Mouse (Mus musculus) midbrain, embryonic 12.5 days (tissue): Measurements from ENCODE around the gene Raver1. TPM values are rescaled to one million over a fixed set of nuclear protein-coding genes. Genes with fewer than 3 reads are reported as not detected.

Experiments
- ATAC-seq: fragments of 200-750 bp; cut with Nextera tagmentation; 2 replicates; pipeline ENCODE4 v1.8.0; 2017; ENCODE audit warnings: low read depth, moderate TSS enrichment, moderate library complexity; ENCODE audit not compliant: low FRiP score
- H3K27ac ChIP-seq: fragments of 300-500 bp; sonication (generic); replicated peaks from 2 replicates; pipeline ENCODE4 v1.5.1; 2016; ENCODE audit warnings: mild to moderate bottlenecking
- H3K27me3 ChIP-seq: fragments of 300-500 bp; sonication (generic); 2 replicates; pipeline ENCODE4 v1.6.1; 2016; ENCODE audit warnings: mild to moderate bottlenecking
- H3K36me3 ChIP-seq: fragments of 300-500 bp; sonication (generic); 2 replicates; pipeline ENCODE4 v1.6.1; 2016
- H3K4me1 ChIP-seq: fragments of 300-500 bp; sonication (generic); 2 replicates; pipeline ENCODE4 v1.6.1; 2016
- H3K4me2 ChIP-seq: fragments of 300-500 bp; sonication (generic); replicated peaks from 2 replicates; pipeline ENCODE4 v1.6.1; 2016; ENCODE audit warnings: mild to moderate bottlenecking, moderate library complexity
- H3K4me3 ChIP-seq: fragments of 300-500 bp; sonication (generic); 2 replicates; pipeline ENCODE4 v1.5.1; 2016; ENCODE audit warnings: mild to moderate bottlenecking
- H3K9ac ChIP-seq: fragments of 300-500 bp; sonication (generic); replicated peaks from 2 replicates; pipeline ENCODE4 v1.6.1; 2016; ENCODE audit warnings: mild to moderate bottlenecking, moderate library complexity
- H3K9me3 ChIP-seq: fragments of 300-500 bp; sonication (generic); 2 replicates; pipeline ENCODE4 v1.6.1; 2016; ENCODE audit warnings: mild to moderate bottlenecking
- WGBS: fragments of 180-500 bp; shearing (Covaris S2); methylation state at CpG from one replicate; pipeline ENCODE4 v1.1.7; 2016; 5-methylcytosine and 5-hydroxymethylcytosine counted together
- microRNA counts: library from miRNA; unstranded; fragments of <30 nt; microRNA quantifications from one replicate; lab custom pipeline; 2017
- microRNA-seq: library from miRNA; unstranded; fragments of <30 nt; microRNA quantifications from one replicate; pipeline ENCODE4, GENCODE M21; 2017
- polyA plus RNA-seq: library from polyadenylated mRNA; unstranded; fragments of >200 nt; fragmentation: Nextera tagmentation; extraction: Ambion mirVana; gene quantifications from 2 replicates; pipeline ENCODE4 v1.2.1, GENCODE M21; 2016

Gene Raver1
- polyA plus RNA-seq, 1 experiment from 2014 or later: 66.7 TPM

GRCm38 (mm10) chr9:21026849-21027248 lies 65.0 kb downstream of the Raver1 start:
- no peak overlapping the region for H3K4me2 ChIP-seq
- ATAC-seq: no peak
- H3K36me3 ChIP-seq: no peaks in the 10 kb centered on the region
- H3K4me1 ChIP-seq: peaks cover 19% of the 10 kb centered on the region
- H3K9ac ChIP-seq: no peak overlapping the region
- 83% methylated on average over 12 of the region's 12 CpGs for WGBS
- H3K27me3 ChIP-seq: peaks cover 73% of the 10 kb centered on the region
- no peaks in the 10 kb centered on the region for H3K9me3 ChIP-seq
- no peak overlapping the region for H3K4me3 ChIP-seq
- H3K27ac ChIP-seq: no peak overlapping the region

- H3K27me3 ChIP-seq: peaks cover 72% of the 10 kb centered on the region
- no peaks in the 10 kb centered on the region for H3K36me3 ChIP-seq
- 73% methylated on average over 19 of the region's 19 CpGs for WGBS
- H3K4me1 ChIP-seq: peaks cover 8% of the 10 kb centered on the region
- H3K27ac ChIP-seq: no peak overlapping the region
- H3K4me2 ChIP-seq: no peak overlapping the region
- ATAC-seq: no peak
- H3K9me3 ChIP-seq: no peaks in the 10 kb centered on the region
- no peak overlapping the region for H3K4me3 ChIP-seq
- no peak overlapping the region for H3K9ac ChIP-seq
Measured at GRCm38 (mm10) chr9:21025258-21025810, 66.5 kb downstream of the Raver1 start.

MicroRNAs encoded within 50 kb of the gene (microRNA counts, 519-probe panel; counts per million panel counts)
- microRNA mmu-miR-1900 (lab: Ali Mortazavi, UCI): 5,279 counts per million, percentile 49 among the panel's probes with 10 or more counts

Small RNA genes lying within 50 kb of the gene (microRNA-seq; reads per million reads assigned to microRNA genes)
- not detected for gene Mir1900
- gene Mir7082: 2.1 reads per million

Other genes with a start within 250 kb of the Raver1 start
- gene A230050P20Rik, start 223.4 kb downstream of the Raver1 start, polyA plus RNA-seq: 1.3 and 1.8 TPM in 2 replicates
- 4.3 TPM in 2 replicates for gene Angptl6, start 212.3 kb downstream of the Raver1 start, polyA plus RNA-seq
- 55.3 and 62.7 TPM in 2 replicates for gene Ppan, start 203.8 kb downstream of the Raver1 start, polyA plus RNA-seq
- gene Eif3g, start 193.4 kb downstream of the Raver1 start, polyA plus RNA-seq: 298 and 321 TPM in 2 replicates
- gene Dnmt1, start 132.1 kb downstream of the Raver1 start, polyA plus RNA-seq: 109 and 113 TPM in 2 replicates
- gene S1pr2, start 115.2 kb downstream of the Raver1 start, polyA plus RNA-seq: 20.6 and 22.6 TPM in 2 replicates
- gene Mrpl4, start 89.3 kb downstream of the Raver1 start, polyA plus RNA-seq: 101 and 109 TPM in 2 replicates
- 3.5 and 5.0 TPM in 2 replicates for gene Icam1, start 76.0 kb downstream of the Raver1 start, polyA plus RNA-seq
- 1.1 and 1.3 TPM in 2 replicates for gene Icam4, start 62.6 kb downstream of the Raver1 start, polyA plus RNA-seq
- 0.08 TPM in 1 of 2 replicates, not detected in the other for gene Icam5, start 59.9 kb downstream of the Raver1 start, polyA plus RNA-seq
- 0.98 and 3.1 TPM in 2 replicates for gene Zglp1, start 24.9 kb downstream of the Raver1 start, polyA plus RNA-seq
- 0.89 and 1.6 TPM in 2 replicates for gene Gm49373, start 18.9 kb downstream of the Raver1 start, polyA plus RNA-seq
- gene Fdx1l, start 18.4 kb downstream of the Raver1 start, polyA plus RNA-seq: 38.0 and 40.7 TPM in 2 replicates
- gene Gm38431, start within 50 bp of the Raver1 start, polyA plus RNA-seq: 2.3 and 2.9 TPM in 2 replicates
- 12.8 and 14.1 TPM in 2 replicates for gene Tyk2, start 39.2 kb upstream of the Raver1 start, polyA plus RNA-seq
- 278 and 283 TPM in 2 replicates for gene Cdc37, start 58.0 kb upstream of the Raver1 start, polyA plus RNA-seq
- 11.3 and 11.5 TPM in 2 replicates for gene Pde4a, start 73.7 kb upstream of the Raver1 start, polyA plus RNA-seq
- 52.3 and 52.6 TPM in 2 replicates for gene Keap1, start 147.4 kb upstream of the Raver1 start, polyA plus RNA-seq
- gene S1pr5, start 156.4 kb upstream of the Raver1 start, polyA plus RNA-seq: 0.38 and 0.50 TPM in 2 replicates
- 50.3 and 52.3 TPM in 2 replicates for gene Atg4d, start 173.3 kb upstream of the Raver1 start, polyA plus RNA-seq
- gene Kri1, start 196.0 kb upstream of the Raver1 start, polyA plus RNA-seq: 18.4 and 21.1 TPM in 2 replicates
- gene Cdkn2d, start 199.4 kb upstream of the Raver1 start, polyA plus RNA-seq: 63.6 and 72.1 TPM in 2 replicates
- gene Ap1m2, start 220.3 kb upstream of the Raver1 start, polyA plus RNA-seq: 0.39 and 0.78 TPM in 2 replicates
- 71.3 and 74.1 TPM in 2 replicates for gene Slc44a2, start 228.7 kb upstream of the Raver1 start, polyA plus RNA-seq